Comparison of ENCODE assay signal across 10 mouse cellular contexts in the genomic region with DNA sequence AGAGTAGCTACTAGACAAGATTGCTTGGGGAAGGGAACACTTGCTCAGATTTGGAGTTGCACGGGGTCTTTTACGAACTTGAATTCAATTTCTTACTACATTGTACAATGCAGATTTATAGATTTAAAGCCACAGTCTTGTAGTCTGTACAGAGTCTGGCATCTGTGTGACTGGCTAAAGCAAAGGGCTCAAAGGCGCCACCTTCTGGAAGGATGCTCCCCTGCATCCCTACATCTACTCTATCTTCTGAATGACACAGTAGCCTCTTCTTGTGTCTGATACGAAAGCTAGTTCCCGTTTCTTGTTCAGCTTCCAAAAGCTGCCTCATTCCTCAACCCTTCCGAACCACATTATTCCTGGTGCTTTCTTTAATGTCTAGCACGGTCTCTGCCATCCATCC.
A peak's percentile ranks its signal among the peaks of the same experiment; 100 is the strongest.
DNase-seq lines count a peak whose midpoint lies in the region; ATAC-seq and TF ChIP-seq lines count a peak whose summit lies in the region.
"Had no signal": no experiment of that assay in that cellular context is flagged by ENCODE, and none has a peak within 500 bp of the region (broad histone marks: within the 10 kb centered on the region; RNA-seq: fewer than 3 reads in every experiment).

No protein-coding gene starts in this region.

- ATAC-seq in hindbrain, embryonic 12.5 days (ENCODE audit: low FRiP score): no peak
- ATAC-seq in granulocyte monocyte progenitor cell, adult 5-6 weeks (replicated peaks; ENCODE audit: poor library complexity, severe bottlenecking): peak; percentile 78
- ATAC-seq in heart, embryonic 11.5 days (replicated peaks; ENCODE audit: insufficient number of reproducible peaks, low FRiP score, low TSS enrichment): no peak

- H3K27me3 ChIP-seq in hindbrain, embryonic 10.5 days (ENCODE audit: insufficient read depth, poor library complexity, severe bottlenecking): no peaks in the 10 kb centered on the region
- no peaks in the 10 kb centered on the region for H3K27me3 ChIP-seq in hindbrain, embryonic 12.5 days
- no peaks in the 10 kb centered on the region for H3K27me3 ChIP-seq in heart, embryonic 11.5 days (ENCODE audit: control insufficient read depth, insufficient read depth, low read length)
- H3K27me3 ChIP-seq: embryonic facial prominence, embryonic 12.5 days had no signal

- no peaks in the 10 kb centered on the region for H3K9me3 ChIP-seq in hindbrain, embryonic 10.5 days
- H3K9me3 ChIP-seq in hindbrain, embryonic 12.5 days (replicated peaks): no peaks in the 10 kb centered on the region
- no peaks in the 10 kb centered on the region for H3K9me3 ChIP-seq in ES-E14 (ENCODE audit: control insufficient read depth, insufficient read depth, low read depth, low read length)
- H3K9me3 ChIP-seq in heart, embryonic 11.5 days (replicated peaks; ENCODE audit: control insufficient read depth, low read length): no peaks in the 10 kb centered on the region
- H3K9me3 ChIP-seq: embryonic facial prominence, embryonic 12.5 days; limb, embryonic 12.5 days had no signal

- TF ChIP-seq POLR2A in bone marrow, adult 2 months (IDR thresholded peaks at IDR 0.05; ENCODE audit: borderline replicate concordance, control insufficient read depth, low read depth, low read length): no peak

- intact Hi-C loops in left cerebral cortex, postnatal 4 days (cut with DNase I): no loop called here

- 0 out of 2 replicates have a peak, but pooled peaks have one; percentile 31 for TF ChIP-seq CTCF in bone marrow, adult 2 months (IDR thresholded peaks at IDR 0.05; ENCODE audit: control insufficient read depth, insufficient read depth, low read length)

- WGBS in hindbrain, embryonic 10.5 days: 68% methylated on average over 7 of the region's 7 CpGs
- 68% methylated on average over 7 of the region's 7 CpGs for WGBS in hindbrain, embryonic 12.5 days
- 35% methylated on average over 7 of the region's 7 CpGs for WGBS in bone marrow, adult 2 months
- 59% methylated on average over 7 of the region's 7 CpGs for WGBS in heart, embryonic 11.5 days (ENCODE audit: insufficient replicate concordance)

- H3K36me3 ChIP-seq in hindbrain, embryonic 10.5 days: no peaks in the 10 kb centered on the region
- no peaks in the 10 kb centered on the region for H3K36me3 ChIP-seq in hindbrain, embryonic 12.5 days
- peaks cover 11% of the 10 kb centered on the region for H3K36me3 ChIP-seq in ES-E14 (ENCODE audit: control insufficient read depth, insufficient read depth, low read length, poor library complexity, severe bottlenecking)
- no peaks in the 10 kb centered on the region for H3K36me3 ChIP-seq in heart, embryonic 11.5 days (ENCODE audit: control insufficient read depth, insufficient read depth, low read length)
- H3K36me3 ChIP-seq: embryonic facial prominence, embryonic 12.5 days; limb, embryonic 12.5 days had no signal

- in situ Hi-C loops in ES-E14 (cut with MboI; ENCODE audit: low sequenced_read_pairs in 2 of 2, unreplicated experiment in 2 of 2): no loop called here

- H3K4me2 ChIP-seq in hindbrain, embryonic 12.5 days (replicated peaks): no peak overlapping the region
- no peak overlapping the region for H3K4me2 ChIP-seq in heart, embryonic 11.5 days
- H3K4me2 ChIP-seq: embryonic facial prominence, embryonic 12.5 days; limb, embryonic 12.5 days had no signal

- H3K4me3 ChIP-seq in hindbrain, embryonic 10.5 days: no peak overlapping the region
- H3K4me3 ChIP-seq in hindbrain, embryonic 12.5 days: no peak overlapping the region
- peak overlapping the region; percentile 32 to 55; a peak in 2 of 4 replicates for H3K4me3 ChIP-seq in ES-E14 (ENCODE audit: insufficient read depth in 1 of 2, low read depth in 1 of 2, low read length in 2 of 2, poor library complexity in 1 of 2, severe bottlenecking in 1 of 2)
- no peak overlapping the region for H3K4me3 ChIP-seq in bone marrow, adult 2 months (replicated peaks; ENCODE audit: control insufficient read depth, low read depth, low read length)
- H3K4me3 ChIP-seq in heart, embryonic 11.5 days (ENCODE audit: low read depth, low read length): no peak overlapping the region
- H3K4me3 ChIP-seq: embryonic facial prominence, embryonic 12.5 days; limb, embryonic 12.5 days had no signal

- H3K9ac ChIP-seq in hindbrain, embryonic 12.5 days: no peak overlapping the region
- H3K9ac ChIP-seq in ES-E14 (ENCODE audit: insufficient read depth, low read depth, low read length, poor library complexity, severe bottlenecking): peak overlapping the region; percentile 77
- no peak overlapping the region for H3K9ac ChIP-seq in heart, embryonic 11.5 days (ENCODE audit: low read depth, low read length)
- H3K9ac ChIP-seq: embryonic facial prominence, embryonic 12.5 days; limb, embryonic 12.5 days had no signal

- peak; percentile 27 for DNase-seq in hindbrain, embryonic 10.5 days (ENCODE audit: low spot score)
- DNase-seq in ES-E14 (ENCODE audit: low read depth, low spot score): no peak
- DNase-seq in left cerebral cortex, postnatal 4 days: peak; percentile 50
- DNase-seq in right cerebral cortex, postnatal 14 days: peak; percentile 48

- H3K27ac ChIP-seq in hindbrain, embryonic 10.5 days: no peak overlapping the region
- H3K27ac ChIP-seq in hindbrain, embryonic 12.5 days: no peak overlapping the region
- peak overlapping the region; percentile 87; the same call in 1 of the 2 replicates for H3K27ac ChIP-seq in ES-E14 (ENCODE audit: insufficient read depth, low read depth, low read length, poor library complexity, severe bottlenecking)
- H3K27ac ChIP-seq in bone marrow, adult 2 months (ENCODE audit: control insufficient read depth, insufficient read depth, low read depth, low read length, poor library complexity): no peak overlapping the region
- H3K27ac ChIP-seq in heart, embryonic 11.5 days (ENCODE audit: low read depth, low read length): no peak overlapping the region
- H3K27ac ChIP-seq: embryonic facial prominence, embryonic 12.5 days; limb, embryonic 12.5 days had no signal

- H3K4me1 ChIP-seq in hindbrain, embryonic 10.5 days (replicated peaks): peaks cover 3% of the 10 kb centered on the region; the same call in 1 of the 2 replicates
- no peaks in the 10 kb centered on the region for H3K4me1 ChIP-seq in hindbrain, embryonic 12.5 days
- H3K4me1 ChIP-seq in ES-E14 (ENCODE audit: control insufficient read depth in 2 of 2, insufficient read depth in 2 of 2, low read length in 2 of 2, poor library complexity in 1 of 2): peaks cover 3 to 4% of the 10 kb centered on the region in 2 experiments; a peak in 2 of 4 replicates
- H3K4me1 ChIP-seq in bone marrow, adult 2 months (ENCODE audit: control insufficient read depth, insufficient read depth, low read length): no peaks in the 10 kb centered on the region
- peaks cover 3% of the 10 kb centered on the region; the same call in 1 of the 2 replicates for H3K4me1 ChIP-seq in heart, embryonic 11.5 days (ENCODE audit: control insufficient read depth, insufficient read depth, low read length)
- H3K4me1 ChIP-seq: embryonic facial prominence, embryonic 12.5 days; limb, embryonic 12.5 days had no signal

TF ChIP-seq in ES-E14, 5 proteins besides CTCF, POLR2A, EP300 and RAD21:
- TF ChIP-seq HCFC1 (IDR thresholded peaks at IDR 0.05; ENCODE audit: borderline replicate concordance, insufficient read depth, low read length): no peak
- no peak for TF ChIP-seq CHD2 (IDR thresholded peaks at IDR 0.05; ENCODE audit: low read depth, low read length)
- no peak for TF ChIP-seq ZNF384 (IDR thresholded peaks at IDR 0.05; ENCODE audit: low read depth, low read length)
- no peak for TF ChIP-seq ZC3H11A (IDR thresholded peaks at IDR 0.05; ENCODE audit: borderline replicate concordance, low read depth, low read length)
- TF ChIP-seq MAFK (IDR thresholded peaks at IDR 0.05; ENCODE audit: insufficient read depth, low read depth, low read length): no peak
TF ChIP-seq in ES-E14: peak in this region for 0.

Comparison
In these comparisons a context has a peak if more than half of its experiments do, and no peak if none do; other contexts are left out.
1. H3K4me3 ChIP-seq: peak in ES-E14 (2 of 2); none in hindbrain, embryonic 10.5 days (single experiment), hindbrain, embryonic 12.5 days (single experiment), bone marrow, adult 2 months (single experiment) and heart, embryonic 11.5 days (single experiment).